ENCODE assay signal across 28 mouse cellular contexts in genomic region chr3:102733050-102733449, GRCm38 (mm10). TPM values are rescaled to one million over a fixed set of nuclear protein-coding genes. Genes with fewer than 3 reads are reported as not detected.
DNase-seq lines count a peak whose midpoint lies in the region; ATAC-seq lines count a peak whose summit lies in the region.
"Had no signal": no experiment of that assay in that cellular context is flagged by ENCODE, and none has a peak within 500 bp of the region (broad histone marks: within the 10 kb centered on the region; RNA-seq: fewer than 3 reads in every experiment).

No protein-coding gene starts in this region.

- ATAC-seq in heart, embryonic 15.5 days (replicated peaks; ENCODE audit: insufficient number of reproducible peaks, insufficient read depth, low FRiP score, low read depth) = no peak
- ATAC-seq in common myeloid progenitor, adult 5-6 weeks (replicated peaks; ENCODE audit: low read depth, poor library complexity, severe bottlenecking) = peak; percentile 37
- ATAC-seq in intestine, embryonic 16.5 days = no peak
- ATAC-seq: forebrain, embryonic 15.5 days; intestine, postnatal 0 days; liver, embryonic 12.5 days had no signal

- H3K27ac ChIP-seq in heart, embryonic 15.5 days = 0 out of 2 replicates have a peak overlapping the region, but pooled peaks have one; percentile 95
- no peak overlapping the region for H3K27ac ChIP-seq in intestine, embryonic 16.5 days (ENCODE audit: low read length)
- H3K27ac ChIP-seq: embryonic facial prominence, embryonic 15.5 days; forebrain, embryonic 15.5 days; hindbrain, embryonic 13.5 days; kidney, embryonic 15.5 days; limb, embryonic 13.5 days; liver, embryonic 12.5 days had no signal

- no peak overlapping the region for H3K9ac ChIP-seq in heart, embryonic 15.5 days
- H3K9ac ChIP-seq in intestine, embryonic 16.5 days (ENCODE audit: low read depth, low read length) = no peak overlapping the region
- H3K9ac ChIP-seq: embryonic facial prominence, embryonic 15.5 days; forebrain, embryonic 15.5 days; hindbrain, embryonic 13.5 days; kidney, embryonic 15.5 days; limb, embryonic 13.5 days; liver, embryonic 12.5 days had no signal

- peaks cover 39% of the 10 kb centered on the region for H3K4me1 ChIP-seq in heart, embryonic 15.5 days (replicated peaks)
- peaks cover 67% of the 10 kb centered on the region for H3K4me1 ChIP-seq in megakaryocyte, embryonic 14.5 days
- peaks cover 19% of the 10 kb centered on the region for H3K4me1 ChIP-seq in intestine, embryonic 16.5 days (ENCODE audit: control insufficient read depth, insufficient read depth, low read length)

- no peaks in the 10 kb centered on the region for H3K36me3 ChIP-seq in heart, embryonic 15.5 days
- no peaks in the 10 kb centered on the region for H3K36me3 ChIP-seq in megakaryocyte, embryonic 14.5 days (replicated peaks; ENCODE audit: low read length)
- H3K36me3 ChIP-seq in intestine, embryonic 16.5 days (ENCODE audit: control insufficient read depth, insufficient read depth, low read length) = no peaks in the 10 kb centered on the region
- H3K36me3 ChIP-seq: embryonic facial prominence, embryonic 15.5 days; forebrain, embryonic 15.5 days; hindbrain, embryonic 13.5 days; kidney, embryonic 15.5 days; limb, embryonic 13.5 days; liver, embryonic 12.5 days had no signal

- H3K27me3 ChIP-seq in heart, embryonic 15.5 days = no peaks in the 10 kb centered on the region
- H3K27me3 ChIP-seq in megakaryocyte, embryonic 14.5 days (replicated peaks) = peaks cover 31% of the 10 kb centered on the region
- H3K27me3 ChIP-seq in intestine, embryonic 16.5 days (replicated peaks; ENCODE audit: control insufficient read depth, insufficient read depth, low read length) = no peaks in the 10 kb centered on the region
- H3K27me3 ChIP-seq: embryonic facial prominence, embryonic 15.5 days; forebrain, embryonic 15.5 days; hindbrain, embryonic 13.5 days; limb, embryonic 13.5 days had no signal

- H3K4me2 ChIP-seq in heart, embryonic 15.5 days = no peak overlapping the region
- no peak overlapping the region for H3K4me2 ChIP-seq in intestine, embryonic 16.5 days (ENCODE audit: low read depth, low read length)
- H3K4me2 ChIP-seq: embryonic facial prominence, embryonic 15.5 days; forebrain, embryonic 15.5 days; hindbrain, embryonic 13.5 days; liver, embryonic 12.5 days; midbrain, embryonic 11.5 days had no signal

- H3K4me3 ChIP-seq in heart, embryonic 15.5 days = no peak overlapping the region
- H3K4me3 ChIP-seq in megakaryocyte, embryonic 14.5 days (replicated peaks) = peak overlapping the region; percentile 23
- H3K4me3 ChIP-seq in intestine, embryonic 16.5 days (ENCODE audit: low read length) = no peak overlapping the region
- H3K4me3 ChIP-seq: embryonic facial prominence, embryonic 15.5 days; forebrain, embryonic 15.5 days; hindbrain, embryonic 13.5 days; kidney, embryonic 15.5 days; limb, embryonic 13.5 days; liver, embryonic 12.5 days had no signal

- 83% methylated on average over 3 of the region's 3 CpGs for WGBS in heart, embryonic 15.5 days
- 85% methylated on average over 3 of the region's 3 CpGs for WGBS in intestine, embryonic 16.5 days

- H3K9me3 ChIP-seq in heart, embryonic 15.5 days (replicated peaks) = no peaks in the 10 kb centered on the region
- H3K9me3 ChIP-seq in megakaryocyte, embryonic 14.5 days = no peaks in the 10 kb centered on the region
- H3K9me3 ChIP-seq in intestine, embryonic 16.5 days (ENCODE audit: control insufficient read depth, low read length) = no peaks in the 10 kb centered on the region
- H3K9me3 ChIP-seq: embryonic facial prominence, embryonic 15.5 days; forebrain, embryonic 15.5 days; hindbrain, embryonic 13.5 days; kidney, embryonic 15.5 days; limb, embryonic 13.5 days; liver, embryonic 12.5 days had no signal

- no peak for DNase-seq in heart, adult 9 months (ENCODE audit: low spot score in 2 of 2)
- peak; percentile 20 for DNase-seq in CD4-positive, CD25-positive, alpha-beta regulatory T cell, adult 2 months (ENCODE audit: low read depth, low spot score)
- no peak for DNase-seq in lung, postnatal 4 days
- no peak for DNase-seq in left cerebral cortex, adult 18-20 months (ENCODE audit: low spot score in 2 of 2)
- DNase-seq: adrenal gland, postnatal 36 days; cerebellum, adult 9-10 months; kidney, postnatal 4 days; lung, adult 18-20 months; lung, postnatal 36 days; right cerebral cortex, adult 18-20 months; right cerebral cortex, postnatal 4 days had no signal

RNA-seq across cellular contexts. Expression of gene Tspan2, which starts 1.3 kb away (rescaled TPM):
- 22.5 and 23.1 TPM in 2 replicates for polyA plus RNA-seq in heart, embryonic 15.5 days (2015; fragmentation: Nextera tagmentation; extraction: Ambion mirVana)
- 14.6 and 21.8 TPM in 2 replicates for total RNA-seq in common myeloid progenitor, adult 5-6 weeks (2017)
- 0.21 TPM in 1 of 2 replicates, not detected in the other for polyA plus RNA-seq in megakaryocyte, embryonic 14.5 days (2012; ENCODE audit: insufficient read depth, low replicate concordance)
- 15.0 and 15.2 TPM in 2 replicates for polyA plus RNA-seq in intestine, embryonic 16.5 days (2015; fragmentation: Nextera tagmentation; extraction: Ambion mirVana)
- total RNA-seq in left cerebral cortex, adult 18-20 months (2021) = 10 to 100 TPM; 34.6 to 39.4 TPM

RNA-seq across cellular contexts. Expression of gene Tshb, which starts 49.5 kb away (rescaled TPM):
- polyA plus RNA-seq in heart, embryonic 15.5 days (2015; fragmentation: Nextera tagmentation; extraction: Ambion mirVana) = 0.08 TPM in 1 of 2 replicates, not detected in the other
- total RNA-seq in common myeloid progenitor, adult 5-6 weeks (2017) = not detected in 2 replicates
- not detected in 2 replicates for polyA plus RNA-seq in megakaryocyte, embryonic 14.5 days (2012; ENCODE audit: insufficient read depth, low replicate concordance)
- 0.10 TPM in 1 of 2 replicates, not detected in the other for polyA plus RNA-seq in intestine, embryonic 16.5 days (2015; fragmentation: Nextera tagmentation; extraction: Ambion mirVana)
- total RNA-seq in left cerebral cortex, adult 18-20 months (2021) = not detected
- total RNA-seq: adrenal gland, adult 18-20 months; adrenal gland, postnatal 36 days; ES-E14; left cerebral cortex, postnatal 25 days; midbrain, postnatal 0 days had no signal
- polyA plus RNA-seq: heart, postnatal 0 days; liver, embryonic 12.5 days had no signal

Comparison
In these comparisons a context has a peak if more than half of its experiments do, and no peak if none do; other contexts are left out.
1. RNA of gene Tspan2, which starts 1.3 kb away (polyA plus RNA-seq): 22.5 to 23.1 TPM in heart, embryonic 15.5 days and 15.0 to 15.2 TPM in intestine, embryonic 16.5 days; 0.21 TPM in megakaryocyte, embryonic 14.5 days; every median in the first group is over 10 times any median in the second.